Mouse (Mus musculus): ENCODE measurements around the gene Rangrf. TPM values are rescaled to one million over a fixed set of nuclear protein-coding genes. Genes with fewer than 3 reads are reported as not detected.
A peak's percentile ranks its signal among the peaks of the same experiment; 100 is the strongest.
"Not testable (repeated sequence)": the region's sequence is repeated elsewhere in the genome, so short reads cannot be mapped to it uniquely, and the experiment has no call there.

Rangrf gene
- polyA plus RNA-seq, 1 experiment, result 38.2 TPM

DNA sequence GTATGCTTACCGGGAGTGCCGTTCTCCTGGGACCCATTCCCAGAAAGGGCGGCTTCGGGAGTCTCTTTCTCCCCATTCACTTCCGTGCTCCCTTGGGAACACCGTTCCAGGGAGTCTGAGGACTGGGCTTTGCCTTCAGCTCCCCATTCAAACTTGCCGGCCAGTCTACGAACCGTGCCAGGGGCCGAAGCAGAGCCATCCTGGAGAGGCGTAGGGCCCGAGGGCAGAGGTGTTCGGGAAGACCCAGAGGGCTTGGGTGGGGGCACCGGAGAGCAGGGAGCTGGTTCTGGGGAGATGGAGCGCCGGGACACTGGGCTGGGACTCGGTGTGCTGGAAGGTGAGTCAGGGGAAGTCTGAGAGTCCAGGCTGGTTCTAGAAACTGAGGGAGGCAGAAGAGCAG, 20.6 kb downstream of the Rangrf start:
- TF ChIP-seq CTCF (IDR thresholded peaks at IDR 0.05; ENCODE audit: borderline replicate concordance, insufficient read depth, low read length) (no peak), POLR2A (IDR thresholded peaks at IDR 0.05; ENCODE audit: low read depth, low read length) (no peak)
- H3K4me3 ChIP-seq (ENCODE audit: insufficient read depth, low read length), result peak overlapping the region; percentile 11; the same call in 1 of the 2 replicates

DNA sequence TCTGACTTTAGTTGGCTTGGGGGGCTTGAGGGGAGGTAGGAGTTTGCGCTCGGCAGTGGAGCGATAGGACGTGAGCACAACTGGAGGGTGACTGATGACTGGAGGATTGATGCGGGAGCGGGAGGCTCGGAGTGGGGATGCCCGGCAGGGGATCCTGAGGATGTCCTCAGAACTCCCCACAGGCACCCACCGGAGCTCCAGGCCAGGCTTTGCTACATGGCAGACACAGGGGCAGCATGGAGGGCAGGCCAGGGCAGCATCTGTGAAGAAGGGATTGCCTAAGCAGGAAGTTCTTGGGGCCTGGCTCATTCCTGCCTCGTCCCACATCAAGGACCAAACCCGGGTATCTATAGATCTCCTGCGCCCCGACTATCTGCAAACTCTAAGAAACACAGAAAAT, 21.1 kb downstream of the Rangrf start:
- TF ChIP-seq POLR2A (IDR thresholded peaks at IDR 0.05; ENCODE audit: low read depth, low read length) (no peak), CTCF (IDR thresholded peaks at IDR 0.05; ENCODE audit: borderline replicate concordance, insufficient read depth, low read length) (no peak)
- Histone ChIP-seq H3K4me3 (ENCODE audit: insufficient read depth, low read length) (no peak overlapping the region), H3K27ac (ENCODE audit: insufficient read depth, low read length) (no peak overlapping the region), H3K4me1 (ENCODE audit: control insufficient read depth, insufficient read depth, low read length) (no peaks in the 10 kb centered on the region)

More for the DNA sequence above, 20.6 kb downstream of the Rangrf start:
- Histone ChIP-seq H3K27ac (ENCODE audit: insufficient read depth, low read length) (no peak overlapping the region), H3K4me1 (ENCODE audit: control insufficient read depth, insufficient read depth, low read length) (no peaks in the 10 kb centered on the region)

DNA sequence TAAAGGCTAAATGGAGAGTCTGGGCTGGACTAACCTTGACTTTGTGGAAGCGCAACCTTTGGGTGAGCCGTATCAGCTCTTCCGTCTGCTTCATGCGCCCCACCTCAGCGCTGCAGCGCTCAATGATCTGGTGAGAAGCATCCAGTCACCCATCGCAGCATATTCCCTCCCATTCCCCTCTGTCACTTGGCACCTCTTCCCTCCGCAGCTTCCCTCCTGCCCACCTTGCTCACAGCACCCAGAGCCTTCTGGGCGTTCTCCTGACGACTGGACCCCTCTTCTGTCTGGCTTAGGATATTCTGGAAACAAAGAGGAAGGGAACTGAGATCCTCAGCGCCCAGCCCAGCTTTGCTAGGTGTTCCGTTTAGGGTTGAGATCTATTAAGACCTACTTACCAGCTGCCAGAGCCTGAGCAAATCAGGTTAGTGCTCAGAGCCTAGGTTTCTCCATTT, 27.4 kb downstream of the Rangrf start:
- TF ChIP-seq CTCF (IDR thresholded peaks at IDR 0.05; ENCODE audit: borderline replicate concordance, insufficient read depth, low read length), result no peak
- TF ChIP-seq POLR2A (IDR thresholded peaks at IDR 0.05; ENCODE audit: low read depth, low read length), result no peak
- Histone ChIP-seq H3K27ac (ENCODE audit: insufficient read depth, low read length) (no peak overlapping the region), H3K4me1 (ENCODE audit: control insufficient read depth, insufficient read depth, low read length) (peaks cover 10% of the 10 kb centered on the region), H3K4me3 (ENCODE audit: insufficient read depth, low read length) (no peak overlapping the region)

DNA sequence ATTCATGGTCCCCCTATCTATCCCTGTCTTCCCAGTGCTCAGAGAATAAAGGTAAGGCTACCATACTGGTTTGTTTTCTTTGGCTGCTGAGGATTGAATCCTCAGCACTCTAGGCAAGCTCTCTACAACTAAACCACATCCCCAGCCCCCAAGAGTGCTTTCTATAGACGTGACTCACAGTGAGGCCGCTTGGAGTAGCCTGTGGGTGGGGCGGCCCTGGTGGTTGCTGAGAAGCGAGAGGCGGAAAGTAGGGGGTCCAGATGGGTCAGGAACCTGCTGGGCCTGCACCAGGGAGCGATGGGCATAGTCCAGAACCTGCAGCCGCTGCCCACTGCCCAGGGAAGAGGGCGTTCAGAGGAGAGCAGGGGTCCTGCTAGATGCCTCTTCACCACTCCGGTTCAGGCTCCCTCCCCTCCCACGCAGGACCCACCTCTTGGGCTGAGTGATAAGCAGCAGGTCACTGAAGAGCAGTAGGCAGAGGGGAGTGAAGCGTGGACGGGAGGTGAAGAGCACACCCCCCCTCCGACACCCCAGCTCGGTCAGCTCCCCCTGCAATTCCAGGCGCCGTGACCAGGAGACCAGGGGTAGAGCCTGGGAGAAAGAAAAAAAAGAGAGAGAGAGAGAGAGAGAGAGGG, 28.1 kb downstream of the Rangrf start:
- Histone ChIP-seq H3K4me1 (ENCODE audit: control insufficient read depth, insufficient read depth, low read length) (peaks cover 10% of the 10 kb centered on the region), H3K4me3 (ENCODE audit: insufficient read depth, low read length) (peak overlapping the region; percentile 3; the same call in 1 of the 2 replicates), H3K27ac (ENCODE audit: insufficient read depth, low read length) (peak overlapping the region; percentile 56; the same call in 1 of the 2 replicates)
- TF ChIP-seq CTCF (IDR thresholded peaks at IDR 0.05; ENCODE audit: borderline replicate concordance, insufficient read depth, low read length), result no peak
- no peak for TF ChIP-seq POLR2A (IDR thresholded peaks at IDR 0.05; ENCODE audit: low read depth, low read length)

DNA sequence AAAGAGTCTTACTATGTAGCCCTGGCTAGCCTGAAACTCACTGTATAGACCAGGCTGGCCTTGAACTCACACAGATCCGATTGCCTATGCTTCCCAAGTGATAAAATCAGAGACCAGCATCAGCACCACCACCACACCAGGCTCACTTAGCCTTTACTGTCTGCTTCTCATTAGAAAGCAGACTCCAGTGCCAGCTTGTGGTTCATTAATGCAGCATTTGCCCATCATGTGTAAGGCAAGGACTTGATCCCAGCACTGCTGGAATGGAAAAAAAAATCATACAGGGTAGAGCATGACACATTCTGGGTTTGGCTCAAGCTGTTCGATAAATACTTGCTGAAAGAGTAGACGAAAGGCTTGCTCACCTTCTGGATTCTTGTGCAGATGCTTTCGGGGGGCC, 29.0 kb downstream of the Rangrf start:
- H3K4me3 ChIP-seq (ENCODE audit: insufficient read depth, low read length), result no peak overlapping the region
- peak overlapping the region; percentile 56; the same call in 1 of the 2 replicates for H3K27ac ChIP-seq (ENCODE audit: insufficient read depth, low read length)
- TF ChIP-seq CTCF (IDR thresholded peaks at IDR 0.05; ENCODE audit: borderline replicate concordance, insufficient read depth, low read length), result no peak
- TF ChIP-seq POLR2A (IDR thresholded peaks at IDR 0.05; ENCODE audit: low read depth, low read length), result no peak
- peaks cover 10% of the 10 kb centered on the region for H3K4me1 ChIP-seq (ENCODE audit: control insufficient read depth, insufficient read depth, low read length)

DNA sequence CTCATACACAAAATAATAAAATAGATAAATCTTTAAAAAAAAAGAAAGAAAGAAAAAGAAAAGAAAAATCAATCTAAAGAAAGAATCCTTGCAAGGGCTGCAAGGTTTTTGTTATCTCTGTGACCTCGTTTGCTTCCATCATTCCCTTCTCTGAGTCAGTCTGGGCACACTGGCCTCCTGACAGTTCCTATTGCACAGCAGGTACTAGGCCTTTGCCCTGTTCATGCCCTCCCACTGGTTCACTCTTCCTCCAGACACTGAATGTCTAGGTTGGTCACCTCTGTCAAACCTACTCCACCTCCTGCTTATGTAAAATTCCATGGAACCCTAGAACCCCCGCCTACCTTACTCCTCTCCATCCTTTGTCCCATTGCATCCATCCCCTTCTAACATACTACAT, 29.7 kb downstream of the Rangrf start:
- peaks cover 10% of the 10 kb centered on the region for H3K4me1 ChIP-seq (ENCODE audit: control insufficient read depth, insufficient read depth, low read length)
- no peak overlapping the region for H3K4me3 ChIP-seq (ENCODE audit: insufficient read depth, low read length)
- TF ChIP-seq CTCF (IDR thresholded peaks at IDR 0.05; ENCODE audit: borderline replicate concordance, insufficient read depth, low read length) (no peak), POLR2A (IDR thresholded peaks at IDR 0.05; ENCODE audit: low read depth, low read length) (no peak)
- no peak overlapping the region for H3K27ac ChIP-seq (ENCODE audit: insufficient read depth, low read length)

DNA sequence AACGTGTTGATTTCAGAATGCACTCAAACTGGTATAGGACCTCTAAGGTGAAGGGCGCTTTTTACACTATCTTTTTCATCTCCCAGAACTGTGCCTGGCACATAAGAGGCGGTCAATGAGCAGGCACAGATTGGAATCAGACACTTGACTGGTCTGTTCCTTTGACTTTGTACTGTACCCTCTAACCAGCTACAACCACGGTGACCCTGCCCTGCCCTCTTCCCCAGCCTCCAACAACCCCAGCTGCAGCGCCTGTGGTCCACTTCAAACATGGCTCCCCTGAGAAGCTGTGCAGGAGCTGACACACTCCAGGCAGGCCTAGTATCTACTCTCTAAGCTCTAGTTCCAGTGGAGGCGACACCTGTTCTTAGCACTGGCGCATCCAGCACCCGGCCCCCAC, 32.3 kb downstream of the Rangrf start:
- no peak for TF ChIP-seq CTCF (IDR thresholded peaks at IDR 0.05; ENCODE audit: borderline replicate concordance, insufficient read depth, low read length)
- TF ChIP-seq POLR2A (IDR thresholded peaks at IDR 0.05; ENCODE audit: low read depth, low read length), result no peak
- Histone ChIP-seq H3K4me1 (ENCODE audit: control insufficient read depth, insufficient read depth, low read length) (peaks cover 10% of the 10 kb centered on the region), H3K4me3 (ENCODE audit: insufficient read depth, low read length) (no peak overlapping the region), H3K27ac (ENCODE audit: insufficient read depth, low read length) (no peak overlapping the region)

DNA sequence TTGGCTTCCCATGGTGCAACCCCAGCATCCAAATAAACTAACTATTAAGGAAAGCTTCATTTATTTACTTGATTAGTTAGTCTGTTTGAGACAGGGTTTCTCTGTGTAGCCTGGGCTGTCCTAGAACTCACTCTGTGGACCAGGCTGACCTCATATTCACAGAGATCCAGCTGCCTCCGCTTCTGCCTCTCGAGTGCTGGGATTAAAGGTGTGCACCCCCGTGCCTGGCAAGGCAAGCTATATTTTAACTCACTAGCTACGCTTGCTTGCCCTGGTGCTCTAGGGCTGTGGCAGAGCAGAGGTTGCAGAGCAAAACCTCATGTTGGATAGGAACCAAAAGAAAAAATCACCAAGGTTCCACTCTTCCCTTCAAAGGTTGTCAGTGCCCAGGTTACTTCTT, 34.5 kb downstream of the Rangrf start:
- H3K4me3 ChIP-seq (ENCODE audit: insufficient read depth, low read length), result peak overlapping the region; percentile 57
- H3K4me1 ChIP-seq (ENCODE audit: control insufficient read depth, insufficient read depth, low read length), result no peaks in the 10 kb centered on the region
- H3K27ac ChIP-seq (ENCODE audit: insufficient read depth, low read length), result no peak overlapping the region
- no peak for TF ChIP-seq CTCF (IDR thresholded peaks at IDR 0.05; ENCODE audit: borderline replicate concordance, insufficient read depth, low read length)
- TF ChIP-seq POLR2A (IDR thresholded peaks at IDR 0.05; ENCODE audit: low read depth, low read length), result no peak

DNA sequence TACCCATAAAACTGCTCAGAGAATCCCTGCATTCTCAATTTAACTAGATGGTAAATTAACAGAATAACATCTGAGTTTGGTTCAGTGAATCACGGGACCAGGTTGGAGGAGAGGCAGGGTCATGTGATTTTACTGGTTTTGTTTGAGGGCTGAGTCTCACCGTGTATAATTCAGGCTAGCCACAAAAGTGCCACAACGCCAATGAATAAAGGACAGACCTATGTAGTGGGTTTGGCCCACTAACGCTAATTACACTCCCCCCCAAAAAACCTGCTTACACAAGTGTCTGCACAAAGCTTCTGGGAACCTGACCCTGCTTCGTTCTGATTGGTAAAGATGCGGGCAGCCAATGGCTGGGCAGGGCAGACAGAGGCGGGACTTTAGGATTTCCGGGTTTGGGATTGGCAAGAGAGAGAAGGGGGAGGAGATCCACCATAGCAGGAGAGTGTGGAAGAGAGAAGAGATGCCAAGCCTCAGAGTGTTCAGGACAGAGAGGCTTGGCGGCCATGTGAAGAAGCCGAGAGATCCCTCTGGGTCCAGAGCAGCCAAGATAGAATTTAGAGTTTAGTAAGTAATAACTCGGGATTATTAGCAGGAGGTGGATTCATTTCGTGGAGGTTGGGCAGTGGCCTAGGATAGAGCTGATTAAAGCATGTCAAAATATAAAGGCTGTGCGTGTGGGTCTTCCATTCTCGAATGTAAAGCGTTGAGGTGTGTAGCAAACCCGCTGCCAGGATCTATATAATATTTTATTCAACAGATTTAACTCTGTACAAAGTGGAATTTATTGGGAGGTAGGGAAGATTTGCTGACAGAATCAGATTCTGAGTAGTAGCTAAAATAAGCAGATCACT, 35.3 kb downstream of the Rangrf start:
- Histone ChIP-seq H3K4me1 (ENCODE audit: control insufficient read depth, insufficient read depth, low read length) (no peaks in the 10 kb centered on the region), H3K27ac (ENCODE audit: insufficient read depth, low read length) (no peak overlapping the region), H3K4me3 (ENCODE audit: insufficient read depth, low read length) (peak overlapping the region; percentile 57)
- TF ChIP-seq POLR2A (IDR thresholded peaks at IDR 0.05; ENCODE audit: low read depth, low read length) (peak; percentile 85), CTCF (IDR thresholded peaks at IDR 0.05; ENCODE audit: borderline replicate concordance, insufficient read depth, low read length) (no peak)

DNA sequence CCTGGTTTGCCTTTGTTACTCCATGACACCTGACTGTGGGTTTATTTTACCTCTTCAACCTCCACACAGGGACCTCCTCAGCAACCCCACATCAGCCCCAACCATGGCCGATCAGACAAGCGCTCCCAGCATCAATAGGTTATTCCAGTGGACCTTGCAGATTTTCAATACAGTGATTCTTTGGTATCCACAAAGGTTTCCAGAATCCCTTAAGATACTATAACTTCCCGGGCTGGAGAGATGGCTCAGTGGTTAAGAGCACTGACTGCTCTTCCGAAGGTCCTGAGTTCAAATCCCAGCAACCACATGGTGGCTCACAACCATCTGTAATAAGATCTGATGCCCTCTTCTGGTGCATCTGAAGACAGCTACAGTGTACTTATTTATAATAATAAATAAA, 38.0 kb downstream of the Rangrf start:
- H3K4me1 ChIP-seq (ENCODE audit: control insufficient read depth, insufficient read depth, low read length); H3K27ac ChIP-seq (ENCODE audit: insufficient read depth, low read length); H3K4me3 ChIP-seq (ENCODE audit: insufficient read depth, low read length): not testable (repeated sequence)
